Mouse (Mus musculus) cerebellum, adult 11-12 months (tissue): Measurements from ENCODE around the gene Azin2.

Experiments used
- DNase-seq: peaks from one replicate; pipeline ENCODE4 v3.0.0; 2022

Gene Azin2

DNA sequence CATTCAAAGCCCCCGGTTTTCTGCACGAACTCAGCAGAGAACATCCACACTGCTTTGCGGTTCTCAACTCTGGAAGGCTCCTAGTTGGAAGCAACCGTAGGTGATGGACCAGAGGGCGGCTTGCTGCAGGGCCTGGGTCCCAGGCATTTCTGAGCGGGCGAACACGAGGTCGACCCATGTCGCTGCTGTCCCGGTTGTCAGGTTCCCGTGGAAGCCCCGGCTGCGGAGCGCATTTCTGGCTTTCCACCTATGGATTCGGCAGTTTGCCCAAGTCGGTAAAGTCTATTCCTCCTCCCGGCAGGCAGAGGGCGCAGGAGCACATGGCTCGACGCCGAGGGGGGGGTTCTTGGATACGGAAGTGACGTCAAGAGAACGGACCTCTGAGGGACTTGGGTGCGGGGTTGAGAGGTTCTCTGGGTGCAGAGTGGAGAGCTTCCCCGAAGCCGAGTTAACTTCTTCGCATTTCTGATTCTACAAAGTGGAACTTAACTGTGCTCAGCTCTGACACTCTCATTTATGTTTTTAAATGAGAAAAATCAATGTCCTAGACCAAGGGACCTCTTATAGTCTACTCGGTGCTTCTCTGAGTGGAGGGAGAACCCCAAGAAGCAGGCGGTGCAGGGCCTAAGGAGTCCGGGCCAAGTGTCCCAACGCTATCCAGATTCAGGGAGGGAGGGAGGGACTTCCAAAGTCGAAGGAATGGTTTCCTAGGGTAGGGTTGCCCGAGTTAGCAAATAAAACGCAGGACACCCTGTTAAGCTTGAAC, 37.2 kb downstream of the Azin2 start:
- peak; percentile 89 for DNase-seq

- DNase-seq, result no peak
Measured at GRCm38 (mm10) chr4:128923603-128924002, 38.6 kb downstream of the Azin2 start.

DNA sequence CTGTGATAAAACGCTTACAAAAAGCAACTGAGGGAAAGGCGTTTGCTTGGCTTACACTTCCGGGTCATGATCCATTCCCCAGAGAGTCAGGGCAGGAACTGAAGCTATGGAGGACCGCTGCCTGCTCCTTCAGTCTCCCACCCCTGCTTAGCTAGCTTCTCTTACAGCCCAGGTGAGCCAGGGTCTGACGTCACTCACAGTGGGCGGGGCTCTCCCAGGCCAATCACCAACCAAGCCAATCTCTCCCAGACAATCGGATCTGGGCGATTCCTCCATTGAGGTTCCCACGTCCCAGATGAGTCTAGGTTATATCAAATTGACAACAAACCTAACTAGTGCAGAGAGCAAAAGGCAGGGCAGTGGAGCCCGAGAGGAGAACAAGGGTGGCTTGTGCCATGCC, 43.1 kb downstream of the Azin2 start:
- no peak for DNase-seq

GRCm38 (mm10) chr4:128918187-128918586, 44.1 kb downstream of the Azin2 start:
- DNase-seq, result no peak

DNA sequence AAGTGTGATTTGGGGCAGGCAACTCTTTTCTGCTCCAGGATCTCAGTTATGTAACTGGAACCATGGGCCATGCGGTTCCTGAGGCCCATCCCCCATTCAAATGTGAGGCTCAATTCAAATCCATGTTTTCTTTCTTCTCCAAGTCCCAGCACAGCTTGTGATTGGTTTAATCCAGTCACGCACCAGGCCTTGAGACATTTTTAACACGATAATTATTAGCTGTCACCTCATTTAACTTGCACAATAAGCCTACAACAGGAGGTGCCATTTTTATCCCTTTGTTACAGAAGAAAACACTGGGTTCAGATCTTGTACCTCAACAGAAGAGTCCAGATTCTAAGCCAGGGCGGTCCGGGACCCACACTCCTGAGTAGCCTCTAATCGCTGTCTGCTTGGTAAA, 44.5 kb downstream of the Azin2 start:
- no peak for DNase-seq

DNA sequence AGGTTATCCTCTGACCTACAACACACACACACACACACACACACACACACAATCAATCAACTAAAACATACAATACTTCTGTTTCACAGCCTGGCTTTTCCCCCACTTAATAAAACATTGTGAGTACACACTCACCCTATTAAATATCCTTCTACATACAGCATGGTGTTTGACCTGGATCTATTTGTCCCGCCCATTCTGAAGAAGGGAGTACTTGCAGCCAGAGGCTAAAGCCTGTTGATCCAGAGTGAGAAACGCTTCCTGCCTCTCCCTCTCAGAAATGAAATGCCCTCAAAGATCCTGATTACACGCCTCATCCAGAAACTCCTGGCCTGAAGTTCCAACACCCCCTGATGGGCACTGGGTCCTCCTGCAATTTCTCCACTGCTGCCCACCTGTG, 45.1 kb downstream of the Azin2 start:
- no peak for DNase-seq

DNA sequence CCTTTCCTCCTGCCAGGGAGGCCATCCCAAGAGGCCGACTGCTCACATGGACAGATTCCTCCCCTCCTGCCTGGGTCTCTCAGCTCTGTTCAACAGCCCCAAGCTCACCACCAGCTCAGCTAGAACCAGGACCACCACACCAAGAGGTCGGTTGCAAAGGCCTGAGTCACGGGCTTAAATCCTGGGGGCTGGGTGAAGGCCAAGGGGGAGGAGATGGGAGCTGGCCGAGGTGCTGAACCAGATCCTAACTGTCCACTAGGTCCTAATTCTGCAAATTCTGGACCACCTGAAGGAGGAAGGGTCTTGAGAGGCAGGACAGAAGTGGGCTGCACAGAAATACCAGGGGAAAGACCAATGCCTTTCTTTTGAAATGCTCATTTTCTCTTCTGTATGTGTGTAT, 48.4 kb downstream of the Azin2 start:
- DNase-seq, result no peak

- DNase-seq, result no peak
Measured at GRCm38 (mm10) chr4:128912085-128912484, 50.2 kb downstream of the Azin2 start.

- DNase-seq, result peak; percentile 38
Measured at GRCm38 (mm10) chr4:128910276-128911063, 51.8 kb downstream of the Azin2 start.

DNA sequence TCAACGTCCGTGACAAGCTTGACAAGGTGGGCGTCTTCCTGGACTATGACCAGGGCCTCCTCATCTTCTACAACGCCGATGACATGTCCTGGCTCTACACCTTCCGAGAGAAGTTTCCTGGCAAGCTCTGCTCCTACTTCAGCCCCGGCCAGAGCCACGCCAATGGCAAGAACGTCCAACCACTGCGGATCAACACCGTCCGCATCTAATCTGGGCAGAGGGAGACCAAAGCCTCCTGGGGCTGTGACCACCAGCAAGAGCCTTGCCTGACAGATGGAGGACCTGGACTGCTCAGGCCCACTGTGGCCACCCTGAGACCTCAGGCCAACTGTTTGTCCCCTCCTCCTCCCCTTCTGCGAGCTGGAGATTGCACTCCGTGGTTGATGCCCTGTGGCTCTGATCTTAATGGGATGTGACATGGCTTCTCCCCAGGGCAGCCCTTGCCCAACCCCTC, 52.8 kb downstream of the Azin2 start:
- DNase-seq, result peak; percentile 75

DNA sequence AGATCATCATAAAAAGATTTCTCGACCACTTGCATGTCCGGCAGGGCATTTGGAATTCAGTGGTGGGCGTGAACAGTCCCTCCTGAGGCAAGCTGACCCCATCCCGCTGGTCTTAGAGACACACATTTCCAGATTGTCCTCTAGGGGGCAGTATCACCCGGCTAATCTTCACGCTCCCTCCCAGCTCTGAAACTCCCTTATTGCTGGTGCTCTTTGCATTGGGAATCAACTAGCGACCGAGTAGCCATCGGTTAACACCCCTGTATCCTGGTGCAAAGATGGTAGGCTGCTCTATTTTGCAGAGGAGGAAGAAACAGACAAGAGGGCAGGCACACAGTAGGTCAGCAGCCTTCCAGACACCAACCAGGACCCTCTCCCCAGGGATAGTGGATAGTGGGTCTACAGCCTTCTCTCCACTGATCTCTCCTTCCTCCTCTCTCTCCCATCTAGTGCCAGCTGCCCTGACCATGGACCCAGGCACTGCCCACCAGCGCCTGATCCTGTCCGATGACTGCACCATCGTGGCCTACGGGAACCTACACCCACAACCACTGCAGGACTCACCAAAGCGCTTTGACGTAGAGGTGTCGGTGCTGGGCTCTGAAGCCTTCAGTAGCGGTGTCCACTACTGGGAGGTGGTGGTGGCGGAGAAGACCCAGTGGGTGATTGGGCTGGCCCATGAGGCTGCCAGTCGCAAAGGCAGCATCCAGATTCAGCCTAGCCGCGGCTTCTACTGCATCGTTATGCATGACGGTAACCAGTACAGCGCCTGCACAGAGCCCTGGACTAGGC, 53.5 kb downstream of the Azin2 start:
- DNase-seq, result peak; percentile 81

DNA sequence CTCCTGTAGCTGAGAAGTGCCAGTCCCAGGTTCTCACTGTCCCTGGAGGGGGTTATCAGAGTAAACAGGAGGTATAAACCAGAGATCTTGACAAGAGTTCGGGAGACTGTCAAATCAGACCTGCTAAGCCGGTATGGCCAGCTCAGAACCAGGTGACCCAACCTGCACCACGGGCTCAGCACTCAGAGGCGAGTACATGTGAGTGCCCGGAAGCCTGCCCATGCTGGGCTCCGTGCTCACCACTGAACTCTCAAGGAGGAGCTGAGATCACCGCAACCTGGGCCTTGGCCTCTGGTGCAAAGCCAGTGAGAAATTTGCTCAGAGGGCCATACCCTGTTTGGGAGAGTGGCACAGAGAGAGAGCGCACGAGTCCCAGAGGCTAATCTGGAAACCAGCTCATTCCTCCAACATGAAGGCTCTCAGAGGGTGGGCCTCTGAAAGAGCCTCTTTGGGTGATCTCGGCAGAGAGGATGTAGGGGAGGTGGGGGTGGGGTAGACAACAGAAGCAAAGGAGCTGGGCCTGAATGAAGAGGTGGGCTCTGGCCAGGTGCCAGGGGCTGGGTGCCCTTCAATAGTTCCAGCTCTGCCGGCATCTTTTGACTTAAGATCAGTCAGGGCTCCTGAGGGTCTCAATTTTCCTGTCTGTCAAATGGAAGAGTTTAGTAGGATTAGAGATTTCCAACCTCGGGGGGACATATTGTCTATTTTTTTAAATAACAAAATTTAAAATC, 54.8 kb downstream of the Azin2 start:
- DNase-seq, result peak; percentile 59

- DNase-seq, result no peak
Measured at GRCm38 (mm10) chr4:128906757-128907156, 55.5 kb downstream of the Azin2 start.

DNA sequence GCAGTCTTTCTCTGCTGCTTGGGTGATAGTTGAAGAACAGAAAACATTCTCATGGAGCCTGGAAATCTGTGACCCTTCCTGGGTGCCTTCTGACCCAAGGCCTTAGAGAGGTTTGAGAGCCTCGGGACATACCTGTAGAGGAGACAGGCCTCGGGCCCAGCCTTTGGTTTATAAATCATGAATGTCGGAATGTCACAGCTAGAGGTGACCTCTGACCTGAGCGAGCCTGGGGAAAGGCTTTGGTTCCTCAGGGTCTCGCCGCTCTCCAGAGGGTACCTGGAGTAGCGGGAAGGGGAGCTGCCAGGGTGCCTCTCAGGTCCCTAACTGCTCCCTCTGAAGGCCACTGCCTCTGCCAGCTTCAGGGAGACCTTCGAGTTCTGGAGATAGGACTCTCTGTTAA, 57.0 kb downstream of the Azin2 start:
- peak; percentile 22 for DNase-seq

- DNase-seq, result peak; percentile 73
Measured at GRCm38 (mm10) chr4:128904035-128904800, 58.0 kb downstream of the Azin2 start.

- peak; percentile 93 for DNase-seq
Measured at GRCm38 (mm10) chr4:128902390-128902789, 59.9 kb downstream of the Azin2 start.

- DNase-seq, result no peak
Measured at GRCm38 (mm10) chr4:128900484-128900883, 61.8 kb downstream of the Azin2 start.

DNA sequence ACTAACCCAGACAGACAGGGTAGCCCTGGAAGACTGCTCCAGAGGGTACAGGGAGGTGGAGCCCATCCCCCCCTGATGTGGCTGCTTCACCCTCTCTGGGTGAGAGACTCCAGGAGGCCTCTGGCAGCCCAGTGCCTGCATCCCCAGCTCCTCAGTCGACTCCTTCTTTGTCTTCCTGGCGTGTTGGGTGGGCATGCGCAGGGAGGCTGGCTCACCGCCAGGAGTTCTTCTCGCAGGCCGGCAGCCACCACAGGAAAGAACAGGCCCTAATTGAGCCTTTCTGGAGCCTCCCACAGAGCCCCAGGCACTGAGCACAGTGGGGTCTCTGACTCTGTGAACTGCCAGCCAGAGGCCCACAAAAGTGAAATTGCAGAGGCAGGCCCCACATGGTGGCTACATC, 62.9 kb downstream of the Azin2 start:
- DNase-seq, result peak; percentile 89

DNA sequence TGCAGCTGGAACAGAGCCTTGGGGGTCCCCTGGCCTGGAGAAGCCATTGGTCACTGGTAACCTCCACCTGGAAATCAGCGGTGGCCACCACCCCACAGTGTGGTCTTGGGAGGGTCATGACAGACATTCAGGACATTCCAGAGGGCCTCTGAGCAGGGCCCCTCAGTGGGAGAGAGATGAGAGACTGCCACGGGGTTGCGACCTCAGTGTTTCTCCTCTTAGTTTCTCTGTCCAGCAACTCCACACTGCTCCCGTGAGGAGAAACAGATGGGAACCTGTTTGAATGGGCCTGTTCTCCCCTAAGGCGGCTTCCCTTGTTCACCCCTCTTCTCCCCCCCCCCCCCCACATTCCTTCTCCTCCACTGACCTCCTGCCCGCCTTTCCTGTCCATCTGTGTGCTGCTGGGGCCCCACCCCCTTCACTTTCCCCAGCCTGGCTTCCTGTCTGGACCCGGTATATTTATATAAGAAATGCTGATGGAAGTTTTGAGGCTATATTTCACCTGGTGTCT, 64.3 kb downstream of the Azin2 start:
- DNase-seq, result peak; percentile 81

DNA sequence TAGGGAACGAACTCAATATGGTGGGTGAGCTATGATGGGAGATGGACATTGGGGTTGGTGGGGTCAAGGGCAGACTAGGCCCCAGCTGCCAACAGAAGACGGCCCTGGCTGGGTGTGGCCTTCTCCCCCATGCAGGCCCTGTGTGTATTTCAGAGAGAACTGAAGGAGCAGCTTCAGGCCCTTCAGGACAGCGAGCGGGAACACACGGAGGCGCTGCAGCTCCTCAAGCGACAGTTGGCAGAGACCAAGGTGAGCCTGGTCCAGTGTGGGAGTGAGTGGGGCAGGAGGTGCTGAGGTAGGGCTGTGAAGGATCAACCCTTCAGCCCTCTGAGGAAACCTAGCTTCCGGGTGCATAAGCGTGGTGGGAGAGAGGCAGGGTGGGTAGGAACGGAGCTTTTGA, 65.6 kb downstream of the Azin2 start:
- peak; percentile 54 for DNase-seq

- peak; percentile 54 for DNase-seq
Measured at GRCm38 (mm10) chr4:128895841-128896240, 66.4 kb downstream of the Azin2 start.

- DNase-seq, result peak; percentile 31
Measured at GRCm38 (mm10) chr4:128894112-128894511, 68.1 kb downstream of the Azin2 start.
